Mouse (Mus musculus) liver, postnatal 0 days (tissue): ENCODE data around the gene Dnm1l. TPM values are rescaled to one million over a fixed set of nuclear protein-coding genes. Genes with fewer than 3 reads are reported as not detected.
A peak's percentile ranks its signal among the peaks of the same experiment; 100 is the strongest.
"Not testable (repeated sequence)": the region's sequence is repeated elsewhere in the genome, so short reads cannot be mapped to it uniquely, and the experiment has no call there.

Source experiments
- ATAC-seq: fragments of 200-750 bp; cut with Nextera tagmentation; 2 replicates; pipeline ENCODE4 v1.8.0; 2017; ENCODE audit warnings: mild to moderate bottlenecking, moderate library complexity
- DNase-seq: peaks from one replicate; pipeline ENCODE4 v3.0.0-alpha.2; 2016
- H3K27ac ChIP-seq: fragments of 300-500 bp; sonication (generic); 2 replicates; pipeline ENCODE4 v1.5.1; 2014; ENCODE audit warnings: antibody characterized with exemption, moderate library complexity, mild to moderate bottlenecking, low read depth
- H3K27me3 ChIP-seq: fragments of 300-500 bp; sonication (generic); 2 replicates; pipeline ENCODE4 v1.6.1; 2014; ENCODE audit warnings: low read length, control low read depth, mixed read lengths; ENCODE audit not compliant: insufficient read depth
- H3K36me3 ChIP-seq: fragments of 300-500 bp; sonication (generic); replicated peaks from 2 replicates; pipeline ENCODE4 v1.6.1; 2014; ENCODE audit warnings: mild to moderate bottlenecking, control low read depth, low read length, moderate library complexity, mixed read lengths; ENCODE audit not compliant: insufficient read depth
- H3K4me1 ChIP-seq: fragments of 300-500 bp; sonication (generic); 2 replicates; pipeline ENCODE4 v1.6.1; 2014; ENCODE audit warnings: antibody characterized with exemption, mild to moderate bottlenecking, control low read depth; ENCODE audit not compliant: insufficient read depth
- H3K4me2 ChIP-seq: fragments of 300-500 bp; sonication (generic); 2 replicates; pipeline ENCODE4 v1.6.1; 2014; ENCODE audit warnings: low read depth, mild to moderate bottlenecking, low read length, moderate library complexity, mixed read lengths
- H3K4me3 ChIP-seq: fragments of 300-500 bp; sonication (generic); 2 replicates; pipeline ENCODE4 v1.5.1; 2014; ENCODE audit warnings: low read depth, low read length
- H3K9ac ChIP-seq: fragments of 300-500 bp; sonication (generic); replicated peaks from 2 replicates; pipeline ENCODE4 v1.6.1; 2014; ENCODE audit warnings: mild to moderate bottlenecking, moderate library complexity
- H3K9me3 ChIP-seq: fragments of 300-500 bp; sonication (generic); 2 replicates; pipeline ENCODE4 v1.6.1; 2016; ENCODE audit warnings: mild to moderate bottlenecking, control low read depth, low read length, mixed read lengths
- CTCF ChIP-seq: sonication (generic); IDR thresholded peaks from 2 replicates; pipeline ENCODE4 v1.5.1; 2016; ENCODE audit warnings: antibody characterized with exemption, low read depth
- EP300 ChIP-seq: IDR thresholded peaks from 2 replicates; pipeline ENCODE4 v1.6.1; 2016; ENCODE audit warnings: antibody characterized with exemption, low read depth, mild to moderate bottlenecking
- WGBS: fragments of 180-500 bp; shearing (Covaris S2); extraction: QIAGEN DNeasy Blood & Tissue Kit; methylation state at CpG from one replicate; pipeline ENCODE4 v1.1.7; 2014; ENCODE audit not compliant: insufficient replicate concordance; 5-methylcytosine and 5-hydroxymethylcytosine counted together
- polyA plus RNA-seq: library from polyadenylated mRNA; unstranded; fragments of >200 nt; fragmentation: Nextera tagmentation; extraction: Ambion mirVana; gene quantifications from 2 replicates; pipeline ENCODE4 v1.2.1, GENCODE M21; 2015

Dnm1l gene
- 18.4 and 18.8 TPM in 2 replicates for polyA plus RNA-seq

DNA sequence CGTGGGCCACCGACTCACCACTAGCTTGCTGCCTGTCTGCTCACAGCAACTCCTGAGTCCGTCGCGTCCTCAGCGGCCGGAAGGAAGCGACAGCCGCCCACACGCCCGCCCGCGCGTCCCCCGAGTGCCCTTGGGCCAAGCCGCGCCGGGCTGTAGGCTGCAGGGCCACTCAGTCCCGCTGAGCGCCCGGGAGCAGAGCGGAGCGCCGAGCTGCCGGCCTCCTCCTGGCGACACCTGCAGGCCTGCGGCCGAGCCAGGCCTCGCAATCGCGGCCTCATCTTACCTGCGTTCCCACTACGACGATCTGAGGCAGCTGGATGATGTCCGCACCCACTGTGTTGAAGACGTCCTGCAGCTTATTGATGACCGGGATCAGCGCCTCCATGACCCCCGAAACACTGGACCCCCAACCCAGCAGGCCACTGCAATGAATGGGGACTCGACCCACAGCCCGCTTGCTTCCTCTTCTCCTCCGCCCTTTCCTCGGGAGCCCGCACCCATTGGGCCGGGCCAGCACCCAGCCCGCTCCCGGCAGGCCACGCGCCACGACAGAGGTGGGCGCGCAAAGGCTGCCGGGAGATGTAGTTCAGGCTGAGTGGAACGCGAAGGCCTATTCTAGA, at the start of gene Dnm1l:
Gene Dnm1l, minus strand, starts transcription at position 479 of the 620 bp plus-strand sequence.
- Histone ChIP-seq H3K36me3 (no peaks in the 10 kb centered on the region), H3K27me3 (no peaks in the 10 kb centered on the region), H3K4me1 (peaks cover 9% of the 10 kb centered on the region), H3K27ac (peak within 1 kb of the TSS; percentile 95), H3K9ac (peak within 1 kb of the TSS; percentile 86), H3K4me3 (peak within 1 kb of the TSS; percentile 86), H3K9me3 (no peaks in the 10 kb centered on the region), H3K4me2 (peak within 1 kb of the TSS; percentile 75)
- under 1% methylated on average over 55 of the region's 55 CpGs for WGBS
- peak; percentile 93 for DNase-seq
- TF ChIP-seq EP300 (no peak), CTCF (peak; percentile 64)
- ATAC-seq, result peak; percentile 99

GRCm38 (mm10) chr16:16367217-16367616, 8.5 kb upstream of the Dnm1l start:
- WGBS, result 71% methylated on average over 8 of the region's 9 CpGs
- H3K9me3 ChIP-seq, H3K36me3 ChIP-seq, H3K4me2 ChIP-seq, H3K4me3 ChIP-seq, DNase-seq, H3K27ac ChIP-seq, ATAC-seq, H3K9ac ChIP-seq, H3K4me1 ChIP-seq, H3K27me3 ChIP-seq: not testable (repeated sequence)

DNA sequence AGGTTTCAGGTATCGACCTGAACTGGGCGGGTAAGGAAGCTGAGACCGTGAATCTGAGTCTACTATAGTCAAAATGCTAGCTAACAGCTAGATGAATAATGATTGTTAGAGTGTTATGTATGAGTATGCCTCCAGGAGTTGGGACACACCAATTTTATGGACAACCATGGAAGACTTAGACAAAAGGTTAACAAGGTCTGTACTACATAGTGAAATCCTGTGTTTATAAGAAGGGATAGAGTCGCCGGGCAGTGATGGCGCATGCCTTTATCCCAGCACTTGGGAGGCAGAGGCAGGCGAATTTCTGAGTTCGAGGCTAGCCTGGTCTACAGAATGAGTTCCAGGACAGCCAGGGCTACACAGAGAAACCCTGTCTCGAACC, 333 bp upstream of the Dnm1l start:
- H3K27ac ChIP-seq, result peak overlapping the region; percentile 95; the same call in 1 of the 2 replicates
- not testable (repeated sequence) for DNase-seq, H3K9ac ChIP-seq, H3K36me3 ChIP-seq, H3K27me3 ChIP-seq, H3K4me1 ChIP-seq, H3K9me3 ChIP-seq, ATAC-seq
- peak overlapping the region; percentile 86 for H3K4me3 ChIP-seq
- WGBS, result 46% methylated on average over 9 of the region's 9 CpGs
- H3K4me2 ChIP-seq, result peak overlapping the region; percentile 75

- DNase-seq, result no peak
These were observed 851 bp downstream of the Dnm1l start for GRCm38 (mm10) chr16:16357908-16358307.

DNA sequence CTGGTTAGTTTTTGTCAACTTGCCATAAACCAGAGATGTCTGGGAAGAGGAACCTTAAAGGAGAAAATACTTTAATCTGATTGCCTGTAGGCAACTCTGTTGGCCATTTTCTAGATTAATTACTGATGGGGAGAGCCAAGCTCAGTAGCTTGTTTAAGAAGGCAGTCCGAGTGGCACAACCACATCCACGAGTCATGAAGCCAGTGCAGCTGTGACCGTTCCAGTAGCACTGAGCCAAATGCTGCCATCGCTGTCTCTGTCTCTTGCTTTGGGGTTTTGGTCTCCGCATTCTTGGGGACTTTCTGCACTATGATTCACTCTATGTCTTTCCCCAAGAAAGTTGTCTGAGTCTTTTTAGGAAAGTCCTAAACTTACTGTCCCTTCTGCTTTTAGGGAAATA, 12.3 kb downstream of the Dnm1l start:
- Histone ChIP-seq H3K27me3 (no peaks in the 10 kb centered on the region), H3K9me3 (no peaks in the 10 kb centered on the region), H3K4me3 (no peak overlapping the region), H3K27ac (no peak overlapping the region), H3K4me1 (no peaks in the 10 kb centered on the region), H3K9ac (no peak overlapping the region), H3K4me2 (no peak overlapping the region), H3K36me3 (peaks cover 11% of the 10 kb centered on the region)
- ATAC-seq, result no peak
- 85% methylated on average over 5 of the region's 5 CpGs for WGBS
- no peak for DNase-seq
- TF ChIP-seq CTCF (no peak), EP300 (no peak)

More at GRCm38 (mm10) chr16:16357908-16358307, 851 bp downstream of the Dnm1l start:
- Histone ChIP-seq H3K9ac (peak overlapping the region; percentile 86), H3K27ac (peak overlapping the region; percentile 95), H3K4me1 (peaks cover 9% of the 10 kb centered on the region), H3K9me3 (no peaks in the 10 kb centered on the region), H3K27me3 (no peaks in the 10 kb centered on the region), H3K4me3 (peak overlapping the region; percentile 86), H3K4me2 (peak overlapping the region; percentile 75), H3K36me3 (no peaks in the 10 kb centered on the region)
- ATAC-seq, result no peak
- peak; percentile 48 for TF ChIP-seq CTCF
- no peak for TF ChIP-seq EP300
- 4% methylated on average over 6 of the region's 6 CpGs for WGBS

DNA sequence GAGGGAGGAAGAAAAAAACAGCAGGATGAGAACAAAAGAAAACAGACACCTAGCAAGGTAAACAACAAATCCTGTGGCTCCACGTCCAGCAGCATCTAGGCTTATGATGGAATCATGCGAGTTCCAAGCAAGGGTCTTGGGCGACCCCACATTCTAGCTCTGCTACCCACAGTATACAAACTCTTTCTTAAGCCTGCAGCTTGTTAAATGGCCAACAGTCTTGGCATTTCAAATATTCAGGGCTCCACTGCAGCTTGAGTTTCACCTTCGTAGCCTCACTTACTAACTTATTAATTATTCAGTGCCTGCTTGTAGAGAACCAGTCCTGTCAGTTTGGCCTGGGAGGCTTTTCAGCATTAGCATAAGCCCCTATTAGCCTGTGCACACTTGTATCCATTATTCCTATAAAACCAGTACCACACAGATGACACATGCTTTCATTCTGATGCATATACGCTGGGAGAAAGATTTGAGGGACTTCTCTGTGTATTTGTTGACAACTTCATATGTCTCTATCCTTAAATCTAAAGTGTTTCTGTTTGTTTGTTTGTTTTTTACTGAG, 32.9 kb downstream of the Dnm1l start:
- ATAC-seq (no peak), DNase-seq (no peak)
- H3K4me2 ChIP-seq, result no peak overlapping the region
- H3K27ac ChIP-seq, result no peak overlapping the region
- H3K27me3 ChIP-seq, result no peaks in the 10 kb centered on the region
- peaks cover 37% of the 10 kb centered on the region for H3K36me3 ChIP-seq
- no peak overlapping the region for H3K4me3 ChIP-seq
- no peak overlapping the region for H3K9ac ChIP-seq
- H3K4me1 ChIP-seq, result no peaks in the 10 kb centered on the region
- TF ChIP-seq CTCF, result no peak
- no peak for TF ChIP-seq EP300
- 81% methylated on average over 5 of the region's 5 CpGs for WGBS
- no peaks in the 10 kb centered on the region for H3K9me3 ChIP-seq
